27 mouse cellular contexts compared by ENCODE assay signal in the genomic region with DNA sequence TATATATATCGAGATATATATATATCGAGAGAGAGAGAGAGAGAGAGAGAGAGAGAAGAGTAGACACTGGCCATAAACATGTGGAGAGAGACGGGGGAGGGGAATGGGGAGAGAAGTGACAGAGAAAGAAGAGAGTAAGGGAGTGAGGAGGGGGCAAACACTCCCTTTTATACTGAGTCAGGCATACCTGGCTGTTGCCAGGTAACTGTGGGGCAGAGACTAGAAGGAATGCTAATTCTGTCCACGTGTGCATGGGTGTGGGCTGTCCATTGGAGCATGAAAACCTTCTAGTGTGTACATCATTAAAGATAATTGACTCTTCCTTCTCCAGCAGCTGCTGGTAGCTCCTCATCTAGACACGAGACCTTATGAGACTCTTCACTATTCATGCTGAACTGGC. TPM values are rescaled to one million over a fixed set of nuclear protein-coding genes. Genes with fewer than 3 reads are reported as not detected.
"Had no signal": no experiment of that assay in that cellular context is flagged by ENCODE, and none has a peak within 500 bp of the region (broad histone marks: within the 10 kb centered on the region; RNA-seq: fewer than 3 reads in every experiment).

No protein-coding gene starts in this region.

- H3K9ac ChIP-seq: heart, embryonic 12.5 days; hindbrain, embryonic 12.5 days; hindbrain, embryonic 14.5 days; intestine, embryonic 15.5 days; limb, embryonic 13.5 days; limb, embryonic 15.5 days; liver, embryonic 12.5 days had no signal

- H3K36me3 ChIP-seq: heart, embryonic 10.5 days; heart, embryonic 12.5 days; hindbrain, embryonic 10.5 days; hindbrain, embryonic 12.5 days; intestine, embryonic 15.5 days; limb, embryonic 13.5 days; limb, embryonic 15.5 days; liver, embryonic 12.5 days had no signal

- H3K4me2 ChIP-seq: heart, embryonic 12.5 days; hindbrain, embryonic 12.5 days; hindbrain, embryonic 14.5 days; intestine, embryonic 15.5 days; limb, embryonic 13.5 days; limb, embryonic 15.5 days; liver, embryonic 12.5 days had no signal

- H3K9me3 ChIP-seq: heart, embryonic 10.5 days; heart, embryonic 12.5 days; hindbrain, embryonic 10.5 days; hindbrain, embryonic 12.5 days; intestine, embryonic 15.5 days; limb, embryonic 13.5 days; limb, embryonic 15.5 days; liver, embryonic 12.5 days had no signal

- DNase-seq: gastrocnemius, adult 2 months; gastrocnemius, postnatal 10 days; gastrocnemius, postnatal 25 days; heart, adult 18-20 months; heart, postnatal 10 days; heart, postnatal 4 days; kidney, adult 2 months; kidney, adult 9 months; kidney, postnatal 25 days; kidney, postnatal 4 days; layer of hippocampus, postnatal 36 days; left cerebral cortex, postnatal 4 days had no signal

- H3K27ac ChIP-seq: gastrocnemius, adult 2 months; heart, embryonic 10.5 days; hindbrain, embryonic 10.5 days; hindbrain, embryonic 12.5 days; hindbrain, embryonic 14.5 days; intestine, embryonic 15.5 days; kidney, postnatal 0 days; layer of hippocampus, adult 2 months; limb, embryonic 13.5 days; limb, embryonic 15.5 days; liver, embryonic 12.5 days had no signal

- H3K27me3 ChIP-seq: heart, embryonic 12.5 days; hindbrain, embryonic 12.5 days; intestine, embryonic 15.5 days; limb, embryonic 13.5 days; limb, embryonic 15.5 days; liver, embryonic 12.5 days had no signal

- H3K4me3 ChIP-seq: gastrocnemius, adult 2 months; heart, embryonic 10.5 days; heart, embryonic 12.5 days; hindbrain, embryonic 10.5 days; hindbrain, embryonic 12.5 days; intestine, embryonic 15.5 days; layer of hippocampus, adult 2 months; limb, embryonic 13.5 days; limb, embryonic 15.5 days; liver, embryonic 12.5 days had no signal

- H3K4me1 ChIP-seq: heart, embryonic 12.5 days; hindbrain, embryonic 10.5 days; hindbrain, embryonic 12.5 days; intestine, embryonic 15.5 days; limb, embryonic 13.5 days; limb, embryonic 15.5 days; liver, embryonic 12.5 days had no signal

- ATAC-seq: hindbrain, embryonic 16.5 days; inflammation-experienced regulatory T-cells, adult 6 months; intestine, embryonic 15.5 days; intestine, postnatal 0 days; liver, embryonic 12.5 days had no signal

RNA-seq across cellular contexts. Expression of gene Fam83b, which starts 36.8 kb away (rescaled TPM):
- polyA plus RNA-seq: inflammation-experienced regulatory T-cells, adult 6 months; liver, adult 2 months had no signal
